Mouse (Mus musculus) limb, embryonic 13.5 days (tissue): ENCODE data around the gene Plin3. TPM values are rescaled to one million over a fixed set of nuclear protein-coding genes. Genes with fewer than 3 reads are reported as not detected.
A peak's percentile ranks its signal among the peaks of the same experiment; 100 is the strongest.

Experiments used
- ATAC-seq: fragments of 200-750 bp; cut with Nextera tagmentation; 2 replicates; pipeline ENCODE4 v1.8.0; 2017; ENCODE audit warnings: low read depth, moderate number of reproducible peaks, moderate TSS enrichment; ENCODE audit not compliant: low FRiP score
- H3K27ac ChIP-seq: fragments of 300-500 bp; sonication (generic); 2 replicates; pipeline ENCODE4 v1.5.1; 2015; ENCODE audit warnings: inconsistent platforms, mild to moderate bottlenecking, moderate library complexity
- H3K27me3 ChIP-seq: fragments of 300-500 bp; sonication (generic); 2 replicates; pipeline ENCODE4 v1.6.1; 2015; ENCODE audit warnings: mild to moderate bottlenecking, inconsistent platforms
- H3K36me3 ChIP-seq: fragments of 300-500 bp; sonication (generic); 2 replicates; pipeline ENCODE4 v1.6.1; 2015; ENCODE audit warnings: inconsistent platforms, mild to moderate bottlenecking, moderate library complexity
- H3K4me1 ChIP-seq: fragments of 300-500 bp; sonication (generic); 2 replicates; pipeline ENCODE4 v1.6.1; 2015; ENCODE audit warnings: inconsistent platforms
- H3K4me2 ChIP-seq: fragments of 300-500 bp; sonication (generic); replicated peaks from 2 replicates; pipeline ENCODE4 v1.6.1; 2015; ENCODE audit warnings: inconsistent platforms, mild to moderate bottlenecking, moderate library complexity
- H3K4me3 ChIP-seq: fragments of 300-500 bp; sonication (generic); 2 replicates; pipeline ENCODE4 v1.5.1; 2015; ENCODE audit warnings: moderate library complexity, mild to moderate bottlenecking, inconsistent platforms
- H3K9ac ChIP-seq: fragments of 300-500 bp; sonication (generic); 2 replicates; pipeline ENCODE4 v1.6.1; 2015; ENCODE audit warnings: mild to moderate bottlenecking, inconsistent platforms
- H3K9me3 ChIP-seq: fragments of 300-500 bp; sonication (generic); 2 replicates; pipeline ENCODE4 v1.6.1; 2016; ENCODE audit warnings: inconsistent platforms
- WGBS: fragments of 180-500 bp; shearing (Covaris S2); methylation state at CpG from one replicate; pipeline ENCODE4 v1.1.7; 2015; 5-methylcytosine and 5-hydroxymethylcytosine counted together
- polyA plus RNA-seq: library from polyadenylated mRNA; unstranded; fragments of >200 nt; fragmentation: Nextera tagmentation; extraction: Ambion mirVana; gene quantifications from 2 replicates; pipeline ENCODE4 v1.2.1, GENCODE M21; 2015

The Plin3 gene
- polyA plus RNA-seq, 1 experiment from 2014 or later = 78.1 TPM

GRCm38 (mm10) chr17:56256239-56256881 is 36.3 kb downstream of the Plin3 start, which contains the start of gene Fem1a:
Fem1a (plus strand) TSS chr17:56256810.
- Histone ChIP-seq H3K27me3 (no peaks in the 10 kb centered on the region), H3K27ac (peak within 1 kb of the TSS; percentile 80), H3K4me2 (peak within 1 kb of the TSS; percentile 98), H3K9me3 (no peaks in the 10 kb centered on the region), H3K36me3 (peaks cover 34% of the 10 kb centered on the region), H3K4me3 (peak within 1 kb of the TSS; percentile 67), H3K9ac (peak within 1 kb of the TSS; percentile 75), H3K4me1 (peaks cover 48% of the 10 kb centered on the region)
- peak; percentile 93 for ATAC-seq
- under 1% methylated on average over 28 of the region's 28 CpGs for WGBS

GRCm38 (mm10) chr17:56255863-56256238 is 36.8 kb downstream of the Plin3 start:
- peak overlapping the region; percentile 80 for H3K27ac ChIP-seq
- peak overlapping the region; percentile 55; the same call in 1 of the 2 replicates for H3K9ac ChIP-seq
- peaks cover 29% of the 10 kb centered on the region for H3K36me3 ChIP-seq
- peaks cover 44% of the 10 kb centered on the region for H3K4me1 ChIP-seq
- H3K27me3 ChIP-seq = no peaks in the 10 kb centered on the region
- peak; percentile 91 for ATAC-seq
- H3K4me2 ChIP-seq = peak overlapping the region; percentile 98
- H3K9me3 ChIP-seq = no peaks in the 10 kb centered on the region
- under 1% methylated on average over 32 of the region's 32 CpGs for WGBS
- peak overlapping the region; percentile 67 for H3K4me3 ChIP-seq

GRCm38 (mm10) chr17:56255429-56255828 is 37.2 kb downstream of the Plin3 start:
- Histone ChIP-seq H3K4me1 (peaks cover 43% of the 10 kb centered on the region), H3K9me3 (no peaks in the 10 kb centered on the region), H3K27ac (peak overlapping the region; percentile 63; the same call in 1 of the 2 replicates), H3K27me3 (no peaks in the 10 kb centered on the region), H3K9ac (no peak overlapping the region), H3K36me3 (peaks cover 25% of the 10 kb centered on the region), H3K4me3 (peak overlapping the region; percentile 67; the same call in 1 of the 2 replicates), H3K4me2 (peak overlapping the region; percentile 98)
- WGBS = 20% methylated on average over 9 of the region's 9 CpGs
- ATAC-seq = peak; percentile 6

- H3K27me3 ChIP-seq = no peaks in the 10 kb centered on the region
- H3K36me3 ChIP-seq = peaks cover 17% of the 10 kb centered on the region
- ATAC-seq = no peak
- peaks cover 35% of the 10 kb centered on the region for H3K4me1 ChIP-seq
- H3K9ac ChIP-seq = no peak overlapping the region
- no peak overlapping the region for H3K4me2 ChIP-seq
- no peaks in the 10 kb centered on the region for H3K9me3 ChIP-seq
- WGBS = 82% methylated on average over 4 of the region's 4 CpGs
- H3K27ac ChIP-seq = no peak overlapping the region
- H3K4me3 ChIP-seq = no peak overlapping the region
These were observed 38.0 kb downstream of the Plin3 start for GRCm38 (mm10) chr17:56254695-56255094.

GRCm38 (mm10) chr17:56251136-56251829 is 41.4 kb downstream of the Plin3 start:
- Histone ChIP-seq H3K4me1 (peaks cover 10% of the 10 kb centered on the region; the same call in 1 of the 2 replicates), H3K36me3 (no peaks in the 10 kb centered on the region), H3K4me3 (no peak overlapping the region), H3K27ac (no peak overlapping the region), H3K4me2 (no peak overlapping the region), H3K9ac (no peak overlapping the region), H3K27me3 (no peaks in the 10 kb centered on the region), H3K9me3 (no peaks in the 10 kb centered on the region)
- no peak for ATAC-seq
- 18% methylated on average over 6 of the region's 6 CpGs for WGBS

GRCm38 (mm10) chr17:56245608-56246007 is 47.1 kb downstream of the Plin3 start:
- H3K9ac ChIP-seq = no peak overlapping the region
- no peaks in the 10 kb centered on the region for H3K9me3 ChIP-seq
- H3K27ac ChIP-seq = no peak overlapping the region
- no peak for ATAC-seq
- no peak overlapping the region for H3K4me2 ChIP-seq
- H3K36me3 ChIP-seq = no peaks in the 10 kb centered on the region
- H3K27me3 ChIP-seq = peaks cover 13% of the 10 kb centered on the region
- H3K4me1 ChIP-seq = no peaks in the 10 kb centered on the region
- 56% methylated on average over 7 of the region's 7 CpGs for WGBS
- H3K4me3 ChIP-seq = no peak overlapping the region

GRCm38 (mm10) chr17:56241541-56242401 is 50.9 kb downstream of the Plin3 start:
- ATAC-seq = peak; percentile 69; the same call in 1 of the 2 replicates
- H3K4me1 ChIP-seq = no peaks in the 10 kb centered on the region
- H3K36me3 ChIP-seq = no peaks in the 10 kb centered on the region
- WGBS = 1% methylated on average over 33 of the region's 33 CpGs
- no peaks in the 10 kb centered on the region for H3K9me3 ChIP-seq
- no peak overlapping the region for H3K4me3 ChIP-seq
- H3K27me3 ChIP-seq = peaks cover 13% of the 10 kb centered on the region
- H3K9ac ChIP-seq = no peak overlapping the region
- H3K27ac ChIP-seq = no peak overlapping the region
- no peak overlapping the region for H3K4me2 ChIP-seq

GRCm38 (mm10) chr17:56233818-56234469 is 58.7 kb downstream of the Plin3 start:
- H3K9me3 ChIP-seq = no peaks in the 10 kb centered on the region
- H3K4me2 ChIP-seq = no peak overlapping the region
- H3K36me3 ChIP-seq = no peaks in the 10 kb centered on the region
- peaks cover 4% of the 10 kb centered on the region; the same call in 1 of the 2 replicates for H3K27me3 ChIP-seq
- no peak for ATAC-seq
- H3K27ac ChIP-seq = no peak overlapping the region
- 4% methylated on average over 14 of the region's 14 CpGs for WGBS
- H3K9ac ChIP-seq = no peak overlapping the region
- peaks cover 4% of the 10 kb centered on the region for H3K4me1 ChIP-seq
- no peak overlapping the region for H3K4me3 ChIP-seq

- Histone ChIP-seq H3K4me3 (no peak overlapping the region), H3K36me3 (no peaks in the 10 kb centered on the region), H3K27ac (no peak overlapping the region), H3K4me2 (no peak overlapping the region), H3K9me3 (no peaks in the 10 kb centered on the region), H3K27me3 (peaks cover 4% of the 10 kb centered on the region; the same call in 1 of the 2 replicates), H3K4me1 (peaks cover 4% of the 10 kb centered on the region), H3K9ac (no peak overlapping the region)
- WGBS = 48% methylated on average over 8 of the region's 8 CpGs
- no peak for ATAC-seq
These were observed 59.3 kb downstream of the Plin3 start for GRCm38 (mm10) chr17:56233389-56233788.

GRCm38 (mm10) chr17:56229943-56230342 is 62.7 kb downstream of the Plin3 start:
- 60% methylated on average over 10 of the region's 10 CpGs for WGBS

More at GRCm38 (mm10) chr17:56229943-56230342, 62.7 kb downstream of the Plin3 start:
- Histone ChIP-seq H3K4me2 (no peak overlapping the region), H3K27ac (no peak overlapping the region), H3K9ac (no peak overlapping the region), H3K4me1 (peaks cover 4% of the 10 kb centered on the region), H3K27me3 (peaks cover 4% of the 10 kb centered on the region; the same call in 1 of the 2 replicates), H3K4me3 (no peak overlapping the region), H3K9me3 (no peaks in the 10 kb centered on the region), H3K36me3 (no peaks in the 10 kb centered on the region)
- no peak for ATAC-seq
